Mouse (Mus musculus): Measurements from ENCODE around the gene Dnmbp. TPM values are rescaled to one million over a fixed set of nuclear protein-coding genes. Genes with fewer than 3 reads are reported as not detected.
A peak's percentile ranks its signal among the peaks of the same experiment; 100 is the strongest.

Gene Dnmbp
- total RNA-seq, 2 experiments from 2014 or later, result 9.4 to 11.3 TPM

GRCm38 (mm10) chr19:43878111-43879092, 61.6 kb downstream of the Dnmbp start:
- Histone ChIP-seq H3K4me3 (peak overlapping the region; percentile 87), H3K27ac (peak overlapping the region; percentile 76)
- intact Hi-C loops (cut with DNase I), result loop anchor here (1.0 to 2.0 kb wide), 2 partner anchors 14 to 61 kb away; no protein-coding TSS in a partner anchor
- no peak for TF ChIP-seq CTCF (IDR thresholded peaks at IDR 0.05)
- no peak for DNase-seq

GRCm38 (mm10) chr19:43877364-43877763, 62.6 kb downstream of the Dnmbp start:
- no peak for TF ChIP-seq CTCF (IDR thresholded peaks at IDR 0.05)
- H3K4me3 ChIP-seq, result no peak overlapping the region
- intact Hi-C loops (cut with DNase I), result no loop called here
- peak; percentile 69 for DNase-seq
- H3K27ac ChIP-seq, result peak overlapping the region; percentile 76; the same call in 1 of the 2 replicates

GRCm38 (mm10) chr19:43875996-43876395, 64.0 kb downstream of the Dnmbp start:
- intact Hi-C loops (cut with DNase I), result no loop called here
- peak; percentile 55 for DNase-seq
- Histone ChIP-seq H3K27ac (peak overlapping the region; percentile 13; the same call in 1 of the 2 replicates), H3K4me3 (no peak overlapping the region)
- no peak for TF ChIP-seq CTCF (IDR thresholded peaks at IDR 0.05)

GRCm38 (mm10) chr19:43874351-43874750, 65.6 kb downstream of the Dnmbp start:
- no peak for DNase-seq
- intact Hi-C loops (cut with DNase I), result loop anchor here (5.0 kb wide), 1 partner anchor 33 kb away; no protein-coding TSS in a partner anchor
- no peak overlapping the region for H3K4me3 ChIP-seq
- TF ChIP-seq CTCF (IDR thresholded peaks at IDR 0.05), result no peak
- H3K27ac ChIP-seq, result no peak overlapping the region

- no peak overlapping the region for H3K27ac ChIP-seq
- intact Hi-C loops (cut with DNase I), result loop anchor here (5.0 kb wide), 1 partner anchor 37 kb away; no protein-coding TSS in a partner anchor
- H3K4me3 ChIP-seq, result no peak overlapping the region
- no peak for TF ChIP-seq CTCF (IDR thresholded peaks at IDR 0.05)
- DNase-seq, result no peak
These were observed 69.6 kb downstream of the Dnmbp start for GRCm38 (mm10) chr19:43870418-43870817.

- intact Hi-C loops (cut with DNase I), result no loop called here
- no peak for DNase-seq
- Histone ChIP-seq H3K27ac (no peak overlapping the region), H3K4me3 (no peak overlapping the region)
- TF ChIP-seq CTCF (IDR thresholded peaks at IDR 0.05), result no peak
These were observed 82.6 kb downstream of the Dnmbp start for GRCm38 (mm10) chr19:43857347-43857746.

GRCm38 (mm10) chr19:43852837-43853545, 87.0 kb downstream of the Dnmbp start:
- intact Hi-C loops (cut with DNase I), result loop anchor here (2.0 to 5.0 kb wide), 2 partner anchors 54 to 84 kb away; no protein-coding TSS in a partner anchor
- Histone ChIP-seq H3K27ac (no peak overlapping the region), H3K4me3 (no peak overlapping the region)
- DNase-seq, result no peak
- peak; percentile 66 for TF ChIP-seq CTCF (IDR thresholded peaks at IDR 0.05)

- H3K27ac ChIP-seq, result no peak overlapping the region
- intact Hi-C loops (cut with DNase I), result loop anchor here (2.0 to 5.0 kb wide), 2 partner anchors 55 to 85 kb away; no protein-coding TSS in a partner anchor
- no peak for DNase-seq
- TF ChIP-seq CTCF (IDR thresholded peaks at IDR 0.05), result no peak
- H3K4me3 ChIP-seq, result no peak overlapping the region
These were observed 87.9 kb downstream of the Dnmbp start for GRCm38 (mm10) chr19:43851996-43852630.

GRCm38 (mm10) chr19:43850026-43850425, 90.0 kb downstream of the Dnmbp start:
- Histone ChIP-seq H3K27ac (no peak overlapping the region), H3K4me3 (no peak overlapping the region)
- TF ChIP-seq CTCF (IDR thresholded peaks at IDR 0.05), result no peak
- DNase-seq, result no peak
- intact Hi-C loops (cut with DNase I), result loop anchor here (5.0 kb wide), 1 partner anchor 87 kb away; no protein-coding TSS in a partner anchor

- no peak for DNase-seq
- H3K4me3 ChIP-seq, result no peak overlapping the region
- TF ChIP-seq CTCF (IDR thresholded peaks at IDR 0.05), result no peak
- no peak overlapping the region for H3K27ac ChIP-seq
- intact Hi-C loops (cut with DNase I), result no loop called here
These were observed 92.0 kb downstream of the Dnmbp start for GRCm38 (mm10) chr19:43847966-43848365.

GRCm38 (mm10) chr19:43847056-43847455, 92.9 kb downstream of the Dnmbp start:
- DNase-seq, result no peak
- intact Hi-C loops (cut with DNase I), result no loop called here
- Histone ChIP-seq H3K4me3 (no peak overlapping the region), H3K27ac (no peak overlapping the region)
- TF ChIP-seq CTCF (IDR thresholded peaks at IDR 0.05), result no peak

- intact Hi-C loops (cut with DNase I), result no loop called here
- DNase-seq, result no peak
- no peak overlapping the region for H3K4me3 ChIP-seq
These were observed 94.6 kb downstream of the Dnmbp start for GRCm38 (mm10) chr19:43845331-43845908.

More at GRCm38 (mm10) chr19:43845331-43845908, 94.6 kb downstream of the Dnmbp start:
- no peak for TF ChIP-seq CTCF (IDR thresholded peaks at IDR 0.05)
- no peak overlapping the region for H3K27ac ChIP-seq
